Mouse (Mus musculus) cerebellum, adult 2 months (tissue): ENCODE data around the gene Ttc39b. TPM values are rescaled to one million over a fixed set of nuclear protein-coding genes. Genes with fewer than 3 reads are reported as not detected.
A peak's percentile ranks its signal among the peaks of the same experiment; 100 is the strongest.

Source experiments
- DNase-seq, 2 experiments: peaks; one replicate each; pipeline ENCODE4 v3.0.0; 2021
- H3K27ac ChIP-seq: fragments of 200-500 bp; 2 replicates; pipeline ENCODE4 v1.5.1; 2012; ENCODE audit warnings: low read length, control low read depth, inconsistent platforms; ENCODE audit not compliant: insufficient read depth
- H3K27me3 ChIP-seq: fragments of 200-500 bp; 2 replicates; pipeline ENCODE4 v1.6.1; 2012; ENCODE audit warnings: inconsistent platforms, mild to moderate bottlenecking, low read length, moderate library complexity; ENCODE audit not compliant: control insufficient read depth, insufficient read depth
- H3K4me1 ChIP-seq: fragments of 200-500 bp; 2 replicates; pipeline ENCODE4 v1.6.1; 2011; ENCODE audit warnings: low read length; ENCODE audit not compliant: control insufficient read depth, insufficient read depth
- H3K4me3 ChIP-seq: fragments of 200-500 bp; replicated peaks from 2 replicates; pipeline ENCODE3; 2011; ENCODE audit warnings: mild to moderate bottlenecking, low read depth, low read length, control low read depth; ENCODE audit not compliant: insufficient read depth
- CTCF ChIP-seq: fragments of 200-500 bp; IDR thresholded peaks from 2 replicates; pipeline ENCODE4 v1.5.1; 2011; ENCODE audit warnings: low read depth, mild to moderate bottlenecking, control low read depth, low read length, moderate library complexity, borderline replicate concordance; ENCODE audit not compliant: insufficient read depth
- POLR2A ChIP-seq: fragments of 200-500 bp; IDR thresholded peaks from 2 replicates; pipeline ENCODE4 v1.6.1; 2011; ENCODE audit warnings: low read length, control low read depth, borderline replicate concordance; ENCODE audit not compliant: insufficient read depth
- WGBS: fragments of 180-500 bp; shearing (Covaris S2); methylation state at CpG from one replicate; pipeline ENCODE4 v1.1.7; 2018; 5-methylcytosine and 5-hydroxymethylcytosine counted together
- polyA plus RNA-seq: library from polyadenylated mRNA; depleted of rRNA; stranded (reverse); fragments of >200 nt; gene quantifications from 2 replicates; pipeline ENCODE4 v1.2.3, GENCODE M21; 2012

Ttc39b gene
- polyA plus RNA-seq, 1 experiment, result 24.3 TPM

DNA sequence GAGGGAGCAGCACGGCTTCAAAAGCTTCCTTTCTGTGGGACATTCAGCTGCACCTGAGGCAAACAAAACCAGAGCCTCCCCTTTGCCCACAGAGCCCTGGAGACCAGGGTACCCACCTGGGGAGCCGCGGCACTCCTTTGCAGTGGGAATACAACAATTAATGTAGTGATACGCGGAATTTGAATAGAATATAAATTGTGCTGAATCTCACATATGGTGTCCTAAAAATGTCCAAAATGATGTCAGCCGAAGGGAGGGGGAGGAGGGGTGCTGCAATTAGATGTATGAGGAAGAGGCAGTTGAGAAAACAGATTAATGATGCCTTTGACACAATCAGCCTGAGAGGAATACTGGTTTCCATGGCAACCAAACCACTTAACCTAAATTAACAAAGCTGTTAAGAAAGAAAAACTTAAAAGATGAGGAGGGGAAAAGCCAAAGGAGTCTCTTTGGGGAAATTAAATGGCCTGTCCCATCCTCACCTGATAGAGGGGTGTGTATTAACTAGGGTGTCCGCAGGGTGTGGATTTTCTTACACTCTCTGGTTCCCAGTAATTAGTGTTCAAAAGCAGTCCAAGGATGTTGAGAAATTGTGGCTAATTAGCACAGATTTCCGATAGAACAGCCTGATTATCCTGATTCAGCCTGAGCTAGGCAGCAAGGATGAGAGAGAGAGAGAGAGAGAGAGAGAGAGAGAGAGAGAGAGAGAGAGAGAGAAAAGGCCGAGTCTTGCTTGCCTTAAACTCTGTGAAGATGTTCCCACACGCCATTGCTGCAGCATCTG lies 117.1 kb downstream of the Ttc39b start:
- Histone ChIP-seq H3K4me3 (peak overlapping the region; percentile 31), H3K4me1 (peaks cover 18% of the 10 kb centered on the region; the same call in 1 of the 2 replicates), H3K27me3 (no peaks in the 10 kb centered on the region), H3K27ac (peak overlapping the region; percentile 99)
- DNase-seq, result peak; percentile 68 to 82
- no peak for TF ChIP-seq CTCF
- 32% methylated on average over 10 of the region's 10 CpGs for WGBS

DNA sequence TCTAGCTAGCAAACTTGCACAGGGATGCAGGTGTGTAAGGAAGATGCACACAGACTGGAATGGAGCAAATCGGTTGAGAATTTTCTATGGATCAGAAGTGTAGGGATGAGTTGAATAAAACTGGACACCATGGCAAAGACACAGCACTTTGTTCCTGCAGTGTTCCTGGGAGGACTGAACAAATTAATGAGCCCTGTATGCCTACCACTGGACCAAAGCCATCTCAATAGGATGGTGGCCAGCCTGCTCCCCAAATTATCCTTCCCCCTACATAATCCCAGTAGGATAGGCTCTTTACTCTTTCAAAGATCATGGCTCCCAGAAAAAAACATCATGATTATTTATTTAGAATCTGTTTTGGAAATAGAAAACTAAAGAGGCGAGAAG lies 117.6 kb downstream of the Ttc39b start:
- Histone ChIP-seq H3K27ac (peak overlapping the region; percentile 99), H3K4me1 (peaks cover 18% of the 10 kb centered on the region; the same call in 1 of the 2 replicates), H3K4me3 (no peak overlapping the region), H3K27me3 (no peaks in the 10 kb centered on the region)
- peak; percentile 63 to 75 for DNase-seq
- TF ChIP-seq CTCF, result no peak
- TF ChIP-seq POLR2A, result no peak
- 18% methylated on average over 2 of the region's 2 CpGs for WGBS

DNA sequence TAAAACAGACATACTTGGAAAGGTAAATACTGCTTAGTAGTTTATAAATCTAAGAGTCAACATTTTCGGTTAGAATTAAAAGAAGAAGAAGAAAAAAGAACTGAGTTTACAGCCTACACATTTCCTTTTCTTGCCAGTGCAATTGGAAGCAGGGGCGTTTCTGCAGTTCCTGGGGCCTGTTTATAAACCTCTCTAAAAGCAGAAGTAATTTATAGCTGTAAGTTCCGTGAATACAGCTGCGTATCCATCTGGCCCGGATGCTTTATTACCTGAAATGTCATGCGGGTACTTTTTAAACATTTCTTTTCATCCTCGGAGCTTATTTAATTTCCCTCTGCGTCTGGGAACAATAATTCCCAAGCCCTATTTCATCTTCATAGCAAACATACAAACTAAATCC lies 124.7 kb downstream of the Ttc39b start:
- Histone ChIP-seq H3K27ac (no peak overlapping the region), H3K4me1 (no peaks in the 10 kb centered on the region), H3K27me3 (no peaks in the 10 kb centered on the region), H3K4me3 (no peak overlapping the region)
- DNase-seq, result no peak
- TF ChIP-seq CTCF, result no peak
- TF ChIP-seq POLR2A, result no peak
- 95% methylated on average over 8 of the region's 8 CpGs for WGBS

DNA sequence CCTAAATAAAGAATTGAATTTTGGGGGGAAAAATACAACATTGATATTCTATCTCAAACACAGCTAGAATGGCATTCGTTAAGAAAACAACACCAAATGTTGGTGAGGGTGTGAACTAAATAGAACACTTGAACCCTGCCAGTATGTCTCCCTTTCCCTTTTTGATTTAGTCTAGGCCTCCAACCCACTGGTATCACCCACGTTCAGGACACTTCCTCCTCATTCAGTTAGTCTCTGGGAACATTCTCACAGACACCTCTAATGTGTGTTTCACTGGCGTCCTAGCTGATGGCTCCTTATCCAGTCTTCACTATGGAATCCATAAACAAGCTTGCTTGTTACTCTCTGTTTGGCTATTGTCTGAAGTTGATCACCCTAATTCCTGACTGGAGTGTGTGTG lies 125.9 kb downstream of the Ttc39b start:
- H3K27me3 ChIP-seq, result no peaks in the 10 kb centered on the region
- 87% methylated on average over 3 of the region's 3 CpGs for WGBS
- no peak for DNase-seq

DNA sequence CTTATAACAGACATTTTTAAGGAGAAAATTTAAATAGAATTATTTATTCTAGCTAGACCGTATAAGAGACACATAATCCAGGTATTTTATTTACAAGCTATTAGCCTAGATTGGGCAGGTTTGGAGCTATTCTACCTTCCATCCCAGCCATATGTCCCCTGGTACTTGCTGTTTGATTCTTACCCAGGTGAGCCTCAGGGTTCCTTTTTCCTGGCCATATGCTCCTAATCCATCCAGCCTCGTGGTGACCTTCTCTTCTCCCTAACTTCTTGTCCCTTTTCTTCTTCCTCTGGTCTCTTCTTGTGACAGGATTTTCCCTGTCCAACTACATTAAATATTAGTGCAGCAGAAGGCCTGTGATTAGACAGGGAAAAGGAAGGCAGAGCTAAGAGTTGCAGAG lies 134.3 kb downstream of the Ttc39b start:
- DNase-seq, result peak in 1 of 2 experiments; percentile 61
- 10% methylated on average over 2 of the region's 2 CpGs for WGBS
- peaks cover 8% of the 10 kb centered on the region for H3K4me1 ChIP-seq

More for the DNA sequence above, 125.9 kb downstream of the Ttc39b start:
- H3K4me3 ChIP-seq, result no peak overlapping the region
- TF ChIP-seq POLR2A (no peak), CTCF (no peak)
- no peaks in the 10 kb centered on the region for H3K4me1 ChIP-seq
- H3K27ac ChIP-seq, result no peak overlapping the region

DNA sequence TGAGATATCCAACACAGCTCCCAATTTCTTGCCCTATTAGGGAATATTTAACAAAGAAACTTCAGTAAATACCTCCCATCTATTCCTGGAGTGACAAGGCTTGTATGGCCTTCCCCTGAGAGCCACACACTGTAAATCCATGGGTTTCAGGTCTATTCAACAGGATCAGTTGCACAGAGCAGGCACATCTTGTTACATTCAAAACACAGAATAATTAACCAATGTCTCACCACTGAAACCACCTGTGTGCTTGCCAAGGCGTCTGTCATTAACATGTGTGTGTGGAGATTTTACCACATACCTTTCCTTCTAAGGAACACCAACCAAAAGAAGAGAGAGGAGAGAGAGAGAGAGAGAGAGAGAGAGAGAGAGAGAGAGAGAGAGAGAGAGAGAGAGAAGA lies 136.7 kb downstream of the Ttc39b start:
- H3K27ac ChIP-seq, result no peak overlapping the region
- DNase-seq, result no peak
- H3K4me1 ChIP-seq, result peaks cover 11% of the 10 kb centered on the region
- WGBS, result 97% methylated on average over 1 of the region's 1 CpGs
- TF ChIP-seq POLR2A, result no peak
- no peak overlapping the region for H3K4me3 ChIP-seq
- H3K27me3 ChIP-seq, result no peaks in the 10 kb centered on the region

More for the DNA sequence above, 134.3 kb downstream of the Ttc39b start:
- TF ChIP-seq CTCF, result no peak
- no peak for TF ChIP-seq POLR2A
- H3K4me3 ChIP-seq, result no peak overlapping the region
- H3K27ac ChIP-seq, result peak overlapping the region; percentile 82
- H3K27me3 ChIP-seq, result no peaks in the 10 kb centered on the region

DNA sequence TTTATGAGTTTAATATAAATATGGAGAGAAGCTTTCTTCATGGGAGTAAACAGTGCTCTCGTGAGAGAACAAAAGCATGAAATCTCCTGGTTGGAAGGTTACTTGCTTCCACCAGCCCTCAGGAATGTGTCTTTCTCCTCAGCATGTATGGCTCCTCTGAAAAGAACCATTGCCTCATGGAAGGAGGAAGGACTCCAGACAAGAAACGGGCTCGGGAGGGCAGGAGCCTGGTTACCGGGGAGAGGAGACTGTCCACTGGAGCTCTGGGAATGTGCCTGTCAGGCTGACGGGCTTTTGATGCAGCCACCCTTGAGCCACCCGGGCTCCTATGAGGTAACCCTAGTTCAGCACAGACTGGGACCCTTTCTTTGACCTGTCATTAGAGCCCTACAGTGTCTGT lies 137.6 kb downstream of the Ttc39b start:
- WGBS, result 75% methylated on average over 6 of the region's 6 CpGs

DNA sequence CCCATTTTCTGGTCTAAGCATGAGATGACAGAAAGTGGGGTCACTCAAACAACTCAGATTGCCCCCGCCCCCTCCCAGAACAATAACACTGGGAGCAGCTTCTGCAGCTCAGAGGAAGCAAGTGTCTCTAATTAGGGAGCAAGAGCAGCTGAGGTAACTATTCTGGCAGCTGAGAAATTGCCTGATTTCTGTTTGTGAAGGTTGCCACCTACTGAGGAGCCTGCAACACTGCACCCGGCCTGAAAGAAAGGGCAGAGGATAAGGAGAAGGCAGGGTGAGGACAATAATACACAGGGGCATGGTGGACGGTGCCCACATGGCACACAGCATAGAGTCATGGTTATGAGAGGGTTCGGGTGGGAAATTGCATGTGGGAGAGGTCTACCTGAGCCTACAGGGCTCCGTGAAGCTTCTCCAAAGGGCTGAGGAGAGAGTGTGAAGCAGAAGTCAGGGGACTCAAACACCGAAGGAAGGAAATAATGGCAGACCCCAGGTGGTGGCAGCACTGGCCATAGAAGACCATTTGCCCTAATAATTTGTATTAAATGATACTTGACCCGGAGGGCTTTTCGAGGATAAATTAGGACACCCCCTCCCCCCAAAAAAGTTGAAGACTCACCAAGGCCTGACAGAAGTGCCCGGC lies 140.6 kb downstream of the Ttc39b start:
- DNase-seq, result peak; percentile 81 to 82
- no peak overlapping the region for H3K27ac ChIP-seq
- no peaks in the 10 kb centered on the region for H3K27me3 ChIP-seq
- TF ChIP-seq POLR2A (no peak), CTCF (peak; percentile 89)
- no peak overlapping the region for H3K4me3 ChIP-seq
- WGBS, result 34% methylated on average over 9 of the region's 9 CpGs
- H3K4me1 ChIP-seq, result peaks cover 3% of the 10 kb centered on the region; the same call in 1 of the 2 replicates

More for the DNA sequence above, 137.6 kb downstream of the Ttc39b start:
- no peak for TF ChIP-seq POLR2A
- TF ChIP-seq CTCF, result no peak
- H3K4me3 ChIP-seq, result no peak overlapping the region
- DNase-seq, result no peak
- peaks cover 11% of the 10 kb centered on the region for H3K4me1 ChIP-seq
- H3K27me3 ChIP-seq, result no peaks in the 10 kb centered on the region
- no peak overlapping the region for H3K27ac ChIP-seq
